Mouse (Mus musculus) frontal cortex, postnatal 10 days (tissue): ENCODE measurements at regions not wholly inside any gene's neighbourhood (a gene's known extent, or its start where the extent isn't known, plus 50 kb on each side); places are given as distances from the start of the nearest gene placed in this dataset.

ENCODE experiments used
- DNase-seq, 2 experiments: peaks; one replicate each; pipeline ENCODE4 v3.0.0; 2022; ENCODE audit warnings: low spot score in 2 of 2, mixed read lengths in 1 of 2

DNA sequence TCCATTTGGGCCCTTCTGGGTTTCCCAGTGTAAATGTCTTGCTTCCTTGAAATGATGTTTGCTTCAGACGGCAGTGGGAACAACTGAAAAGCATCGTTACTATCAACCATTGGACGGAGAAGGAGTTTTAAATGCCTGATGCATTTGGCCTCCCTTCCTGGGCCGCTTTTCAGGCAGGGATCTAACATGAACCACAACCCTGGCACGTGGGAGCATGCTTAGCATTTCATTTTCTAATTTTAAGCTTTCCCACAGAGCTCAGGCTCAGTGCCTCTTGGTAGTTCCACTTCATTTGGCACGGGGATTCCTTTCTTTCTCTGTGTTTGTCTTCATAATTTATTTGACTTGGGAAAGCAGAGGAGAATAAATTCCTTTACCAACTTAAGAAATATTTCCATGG lies 406.6 kb upstream of the Nbea start:
- peak in 1 of 2 experiments; percentile 6 for DNase-seq

DNA sequence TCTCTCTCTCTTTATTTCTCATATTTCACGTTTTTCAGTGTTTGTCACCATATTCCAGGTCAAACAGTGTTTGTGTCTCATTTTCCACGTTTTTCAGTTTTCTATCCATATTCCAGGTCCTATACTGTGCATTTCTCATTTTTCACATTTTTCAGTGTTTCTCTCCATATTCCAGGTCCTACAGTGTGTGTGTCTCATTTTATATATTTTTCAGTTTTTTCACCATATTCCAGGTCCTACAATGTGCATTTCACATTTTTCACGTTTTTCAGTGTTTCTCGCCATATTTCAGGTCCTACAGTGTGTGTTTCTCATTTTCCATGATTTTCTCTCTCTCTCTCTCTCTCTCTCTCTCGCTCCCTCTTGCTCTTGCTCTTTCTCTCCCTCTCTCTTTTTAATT lies 391.9 kb upstream of the Nbea start:
- no peak for DNase-seq

DNA sequence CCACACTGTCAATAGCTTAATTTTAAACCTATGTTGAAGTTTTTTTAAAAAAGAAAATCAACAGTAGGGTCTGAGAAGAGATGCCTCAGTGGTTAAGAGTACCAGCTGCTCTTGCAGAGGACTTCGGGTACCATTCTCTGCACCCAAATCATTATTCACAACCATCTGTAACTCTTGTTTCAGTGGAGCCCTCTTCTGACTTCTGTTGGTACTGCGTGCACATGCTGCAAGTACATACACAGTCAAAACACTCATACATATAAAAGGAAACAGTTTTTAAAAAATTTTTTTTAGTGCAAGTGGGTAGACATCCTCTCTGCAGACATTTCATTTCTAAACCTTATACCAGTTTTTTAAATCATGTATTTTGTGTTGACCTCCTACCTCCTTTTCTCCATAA lies 352.7 kb upstream of the Nbea start:
- no peak for DNase-seq

DNA sequence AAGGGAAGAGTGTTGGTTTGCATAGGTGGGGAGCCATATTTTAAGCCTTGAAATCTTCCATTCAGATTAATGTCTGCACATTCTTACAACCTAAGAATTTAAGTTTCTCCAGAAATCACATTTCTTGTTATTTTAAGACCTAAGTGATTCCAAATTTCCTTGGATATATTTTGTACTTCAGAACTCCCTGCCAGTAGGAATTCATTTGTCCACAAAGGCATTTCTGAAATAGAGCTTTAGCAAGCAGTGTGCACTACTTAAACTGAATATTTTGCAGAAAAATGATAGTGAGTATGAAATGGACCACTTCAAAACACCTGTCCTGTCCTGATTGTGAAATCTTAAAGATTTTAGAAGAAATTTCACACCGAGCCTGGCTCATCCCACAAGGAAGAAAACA lies 320.9 kb upstream of the Nbea start:
- DNase-seq: no peak

DNA sequence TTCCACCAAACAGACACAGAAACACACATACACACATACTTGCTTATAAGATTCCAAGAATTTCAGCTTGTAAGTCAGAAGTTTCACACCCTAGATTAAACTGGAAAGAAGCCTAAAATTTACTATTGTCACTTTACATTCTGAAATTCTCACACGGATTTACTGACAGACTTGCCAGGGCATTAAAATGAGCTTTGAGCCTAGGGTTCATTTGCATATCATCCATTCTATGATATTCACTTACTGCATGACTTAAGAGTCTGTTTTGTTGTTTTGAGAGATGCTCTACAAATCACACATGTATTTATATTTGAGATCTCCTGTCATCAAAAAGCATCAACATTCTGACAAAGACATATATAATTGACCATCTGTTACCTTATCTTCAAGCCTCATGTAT lies 315.8 kb upstream of the Nbea start:
- DNase-seq: no peak

DNA sequence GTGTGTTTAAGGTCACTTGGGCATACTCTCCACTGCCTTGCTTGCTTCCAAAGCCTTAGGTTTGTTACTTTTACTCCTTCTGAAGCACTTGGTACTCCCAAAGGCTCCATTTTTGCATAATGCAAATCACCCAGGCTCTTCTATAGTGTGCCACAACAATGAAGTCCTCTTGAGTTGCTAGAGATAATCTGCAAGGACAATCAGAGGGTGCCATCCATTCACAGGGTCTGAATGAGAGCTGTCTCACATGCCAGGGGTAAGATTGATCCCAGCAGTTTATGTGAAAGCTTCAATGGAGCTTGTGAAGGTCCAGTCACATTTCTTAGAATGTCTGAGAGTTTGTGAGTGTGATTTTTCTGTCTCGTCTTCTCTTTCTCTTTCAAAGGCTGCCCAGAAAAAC lies 310.4 kb upstream of the Nbea start:
- no peak for DNase-seq

DNA sequence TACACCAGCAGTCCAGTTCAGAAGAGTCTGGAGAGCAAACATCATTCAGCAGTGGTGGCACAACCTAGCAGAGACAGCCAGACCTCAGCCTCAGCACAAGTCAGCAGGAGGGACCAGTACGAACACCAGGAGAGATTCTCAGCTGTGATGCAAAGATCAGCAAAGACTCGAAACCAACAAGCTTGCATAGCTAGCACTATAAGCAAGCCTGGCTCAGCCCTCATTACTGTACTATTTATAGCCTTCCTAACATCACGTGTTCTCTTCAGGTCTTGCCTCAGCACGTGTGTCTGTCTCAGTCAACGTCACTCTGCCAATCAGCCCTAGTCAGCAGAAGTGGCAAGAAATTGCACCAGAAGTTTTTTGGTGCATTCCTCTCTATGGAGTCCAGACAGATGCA lies 305.7 kb upstream of the Nbea start:
- no peak for DNase-seq

DNA sequence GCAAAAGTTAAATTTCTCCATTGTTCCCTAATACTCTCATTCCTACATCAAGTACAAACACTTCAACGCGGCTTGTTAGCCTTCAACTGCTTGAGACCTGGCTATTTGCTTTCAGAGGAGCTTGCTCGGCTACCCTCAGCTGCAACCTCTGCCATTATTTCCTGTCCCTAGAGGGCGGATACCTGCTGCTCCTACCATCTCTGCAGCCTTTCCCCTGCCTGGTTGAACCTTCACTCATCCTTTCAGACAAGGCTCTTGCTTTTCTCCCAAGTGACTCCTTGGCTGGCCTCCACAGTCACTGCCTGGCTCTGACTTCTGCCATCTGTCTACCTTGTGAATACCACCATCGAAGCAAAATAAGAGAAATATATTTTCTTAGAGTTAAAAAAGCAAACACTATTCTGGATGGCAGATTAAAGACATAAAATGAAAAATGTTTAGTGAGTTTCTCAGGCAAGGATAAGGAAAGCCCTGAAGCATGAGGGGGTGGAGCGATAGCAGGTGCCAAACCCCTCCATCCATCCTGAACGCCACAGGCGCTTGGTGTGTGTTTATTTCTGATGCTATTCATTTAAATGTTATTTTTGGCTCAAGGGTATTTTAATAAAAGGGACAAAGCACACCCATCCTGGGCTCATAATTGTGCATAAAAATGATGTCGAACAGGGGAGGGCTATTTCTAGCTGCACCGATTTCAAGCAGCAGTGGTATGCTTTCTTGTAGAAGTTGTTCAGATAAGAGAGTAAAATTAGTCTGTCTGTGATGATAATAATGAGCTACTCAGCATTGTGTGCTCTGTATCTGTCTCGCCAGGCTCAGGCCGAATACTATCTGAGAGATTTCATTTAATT lies 302.3 kb upstream of the Nbea start:
- no peak for DNase-seq

DNA sequence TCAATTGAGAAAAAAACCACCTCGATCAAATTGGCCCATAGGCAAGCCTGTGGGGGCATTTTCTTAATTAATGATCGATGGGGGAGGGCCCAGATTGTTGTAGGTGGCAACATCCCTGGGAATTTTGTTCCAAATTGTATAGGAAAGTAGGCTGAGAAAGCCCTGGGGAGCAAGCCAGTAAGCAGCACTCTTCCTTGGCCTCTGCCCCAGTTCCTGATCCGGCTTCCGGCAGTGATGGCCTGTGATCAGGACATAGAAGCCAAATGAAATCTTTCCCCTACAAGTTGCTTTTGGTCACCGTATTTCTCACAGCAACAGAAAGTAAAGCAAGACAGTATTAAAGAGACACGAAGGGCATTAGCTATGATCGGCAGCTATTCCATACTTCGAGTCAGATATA lies 300.6 kb upstream of the Nbea start:
- DNase-seq: no peak

DNA sequence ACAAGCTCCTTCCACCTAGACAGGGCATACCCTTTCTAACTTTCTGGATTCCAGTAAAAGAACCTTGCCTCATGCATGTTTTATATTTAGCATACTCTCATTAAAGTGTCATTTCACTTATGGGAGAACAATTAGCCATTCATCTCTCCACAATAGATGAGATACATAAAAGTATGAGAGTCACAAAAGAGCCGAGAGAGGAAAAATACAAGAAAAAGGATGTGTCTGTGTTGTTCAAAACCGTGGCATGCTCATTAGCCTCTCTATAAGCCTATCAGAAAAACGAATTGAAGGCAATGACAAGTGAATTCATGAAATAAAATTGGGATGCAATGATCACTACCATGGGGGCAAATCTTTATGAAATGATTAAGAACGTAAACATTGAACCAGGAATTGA lies 299.9 kb upstream of the Nbea start:
- DNase-seq: no peak

DNA sequence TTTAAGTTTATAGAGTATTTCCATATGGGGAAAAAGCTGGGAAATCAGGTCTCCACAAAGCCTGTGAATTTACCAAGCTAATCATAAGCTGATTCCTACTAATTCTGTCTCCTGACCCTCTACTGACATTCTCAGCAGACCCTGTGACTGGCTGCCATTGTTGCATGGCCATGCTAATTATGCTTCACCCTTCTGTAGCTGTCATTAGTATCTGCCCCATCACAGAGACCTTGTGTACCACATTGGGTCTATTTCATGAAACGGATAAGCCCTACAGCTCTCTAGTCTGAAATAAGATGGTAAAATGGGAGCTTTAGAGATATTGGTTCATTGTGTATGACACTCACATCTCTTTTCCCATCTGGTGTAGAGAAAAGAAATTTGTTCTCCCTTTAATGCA lies 296.0 kb upstream of the Nbea start:
- DNase-seq: no peak

DNA sequence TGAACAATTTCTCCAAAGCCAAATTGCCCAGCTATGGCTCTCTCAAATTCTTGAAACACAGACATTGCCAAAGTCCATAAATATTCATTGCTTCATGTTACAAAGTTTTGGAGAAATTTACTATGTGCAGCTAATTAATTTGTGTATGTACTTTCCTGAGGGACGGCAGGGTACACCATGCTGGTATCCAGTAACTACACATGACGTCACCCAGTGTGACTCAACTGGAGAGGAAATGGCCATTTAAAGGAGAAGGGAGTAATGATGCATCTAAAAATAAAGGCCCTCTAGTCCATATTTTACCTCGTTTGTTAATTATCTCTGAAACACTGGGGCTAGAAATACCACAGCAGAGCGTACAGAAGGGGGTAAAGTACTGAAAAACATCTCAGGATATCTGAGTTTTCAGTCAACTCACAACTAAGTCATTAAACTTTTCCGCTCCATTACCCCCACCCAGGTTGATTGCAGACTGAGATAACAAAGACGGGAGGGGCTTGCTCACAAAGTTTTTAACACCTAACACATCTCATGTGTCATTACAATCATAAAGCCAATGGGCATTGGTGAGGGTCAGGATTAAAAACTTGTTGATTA lies 295.1 kb upstream of the Nbea start:
- DNase-seq: no peak

DNA sequence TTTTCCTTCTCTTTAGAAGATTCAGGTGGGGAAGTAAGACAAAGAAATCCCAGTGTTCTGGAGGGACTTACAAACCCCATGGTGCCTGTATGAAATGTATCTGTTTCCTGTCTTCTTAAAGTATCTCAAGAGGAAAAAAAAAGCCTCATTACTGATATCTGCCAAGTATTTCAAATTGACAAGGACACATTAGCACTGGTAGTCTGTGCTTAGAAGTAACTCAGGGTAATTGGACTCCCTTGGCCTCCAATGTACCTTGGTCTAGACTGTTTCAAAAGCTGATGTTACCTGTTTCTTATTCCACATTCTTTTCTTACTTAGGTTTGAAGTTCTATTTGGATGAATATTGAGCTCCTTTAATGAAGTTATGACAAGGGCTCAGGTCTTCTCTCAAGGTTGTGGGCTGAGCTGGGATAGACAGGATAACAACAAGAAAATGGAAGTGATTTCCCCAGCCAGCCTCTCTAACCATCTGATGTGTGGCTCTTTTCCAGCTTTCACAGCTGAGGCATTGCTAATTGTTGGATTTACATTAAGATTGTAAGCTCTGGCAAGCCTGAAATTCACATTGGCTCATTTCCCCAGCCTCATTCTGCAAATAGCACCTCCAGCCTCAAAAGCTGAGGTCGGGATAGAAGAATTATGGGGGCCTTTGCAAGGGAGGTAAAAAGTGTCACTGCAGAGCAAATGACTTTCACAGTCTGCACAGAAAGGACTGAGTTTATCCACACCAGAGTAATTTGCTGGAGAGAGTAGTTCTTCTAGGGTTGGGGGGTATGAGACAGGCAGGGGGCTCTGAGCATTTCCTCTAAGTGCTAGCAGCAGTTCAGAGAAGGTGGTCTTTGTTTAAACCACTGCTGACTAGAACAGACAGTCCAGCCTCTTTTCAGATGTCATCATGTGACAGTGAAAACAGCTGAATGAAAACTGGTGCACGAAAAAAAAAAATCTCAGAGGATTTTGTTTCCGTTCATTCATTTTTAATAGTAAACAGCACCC lies 292.3 kb upstream of the Nbea start:
- DNase-seq: peak; percentile 9 to 16

DNA sequence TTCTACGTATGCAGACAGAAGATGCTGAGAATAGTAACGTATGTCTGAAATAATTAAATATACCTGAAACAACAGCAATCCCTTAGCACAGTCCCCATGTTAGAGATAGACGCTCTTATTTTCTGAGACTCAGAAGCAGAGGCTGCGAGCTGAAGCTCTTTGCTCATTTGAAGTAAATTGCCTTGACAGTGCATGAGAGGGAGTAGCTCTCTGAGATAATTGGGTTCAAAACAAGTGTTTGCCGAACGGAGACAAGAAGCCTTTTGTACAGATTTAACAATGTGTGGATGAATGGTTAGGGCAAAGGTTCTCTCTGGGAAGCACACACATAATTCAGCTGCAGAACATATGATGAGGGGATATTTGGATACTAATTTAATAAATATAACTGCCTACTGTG lies 289.1 kb upstream of the Nbea start:
- DNase-seq: no peak

DNA sequence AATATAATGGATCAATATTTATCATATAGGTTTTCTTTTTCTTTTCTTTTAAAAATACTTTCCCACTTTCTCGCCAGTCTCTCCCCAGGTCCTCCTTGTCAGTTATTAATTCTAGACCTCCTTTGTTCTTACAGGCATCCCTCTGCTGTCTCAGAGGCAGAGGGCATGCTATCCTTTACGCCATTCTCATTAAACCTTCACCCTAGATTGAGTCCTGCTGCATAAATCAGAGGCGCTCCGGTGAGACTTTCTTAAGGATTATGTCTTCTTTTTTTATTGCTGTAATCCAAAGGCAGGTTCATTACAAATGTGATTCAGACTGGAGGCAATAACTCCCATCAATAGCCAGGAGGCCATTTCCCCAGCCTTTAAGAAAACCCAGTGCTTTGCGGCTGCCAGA lies 288.3 kb upstream of the Nbea start:
- DNase-seq: no peak

DNA sequence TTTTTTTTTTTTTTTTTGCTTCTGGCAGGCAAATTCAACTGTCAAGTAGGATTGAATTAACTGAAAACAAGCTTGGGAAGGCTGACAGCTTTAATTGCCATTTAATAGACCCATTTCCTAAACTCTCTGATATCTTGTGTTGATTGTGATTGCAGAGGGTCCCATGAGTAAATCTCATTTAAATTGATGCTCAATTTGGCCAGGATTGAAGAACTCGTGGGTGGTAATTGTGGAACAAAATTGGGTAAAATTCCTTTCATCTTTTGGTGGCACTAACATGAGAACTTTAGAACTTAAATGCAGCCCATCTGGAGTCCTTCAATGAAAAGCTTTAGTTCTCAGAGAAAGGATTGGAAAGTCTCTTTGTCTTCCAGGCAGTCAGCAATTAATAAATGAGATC lies 287.7 kb upstream of the Nbea start:
- DNase-seq: no peak

DNA sequence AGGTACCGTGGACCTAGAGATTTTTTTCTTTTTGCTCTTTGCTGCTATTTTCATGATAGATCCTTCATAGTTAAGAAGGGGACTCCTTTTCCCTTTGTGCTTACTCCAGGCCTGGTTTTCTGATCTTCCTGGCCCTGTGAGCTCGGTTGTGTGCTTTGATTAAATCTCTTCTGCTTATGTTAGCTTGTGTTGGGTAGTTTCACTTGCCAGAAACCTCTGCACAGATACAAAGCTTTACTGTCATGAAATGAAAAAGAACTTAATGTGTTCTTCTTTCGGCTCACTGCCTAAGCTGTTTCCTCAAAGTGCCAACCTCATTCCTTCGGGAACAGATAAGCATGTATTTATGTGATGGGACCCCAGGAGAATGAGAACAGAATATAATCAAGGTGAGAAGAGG lies 274.1 kb upstream of the Nbea start:
- no peak for DNase-seq

DNA sequence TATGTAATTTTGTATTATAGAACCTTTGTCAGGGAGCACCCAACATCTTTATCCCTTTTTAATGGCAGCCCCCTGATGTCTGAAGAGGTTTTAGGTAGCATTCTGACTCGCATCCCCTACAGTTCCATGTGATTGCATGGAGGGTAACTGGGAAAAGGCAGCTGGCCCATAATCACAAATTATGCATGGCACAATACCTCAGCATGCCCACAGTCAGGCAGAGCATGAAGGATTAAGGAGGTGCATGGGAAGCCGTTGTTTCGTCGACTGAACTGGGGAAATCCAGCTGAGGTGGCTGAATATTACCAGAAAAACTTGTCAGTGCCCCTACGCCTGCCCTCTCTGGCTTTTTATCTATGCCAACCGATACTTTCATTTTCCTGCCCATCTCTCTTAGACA lies 272.8 kb upstream of the Nbea start:
- no peak for DNase-seq

DNA sequence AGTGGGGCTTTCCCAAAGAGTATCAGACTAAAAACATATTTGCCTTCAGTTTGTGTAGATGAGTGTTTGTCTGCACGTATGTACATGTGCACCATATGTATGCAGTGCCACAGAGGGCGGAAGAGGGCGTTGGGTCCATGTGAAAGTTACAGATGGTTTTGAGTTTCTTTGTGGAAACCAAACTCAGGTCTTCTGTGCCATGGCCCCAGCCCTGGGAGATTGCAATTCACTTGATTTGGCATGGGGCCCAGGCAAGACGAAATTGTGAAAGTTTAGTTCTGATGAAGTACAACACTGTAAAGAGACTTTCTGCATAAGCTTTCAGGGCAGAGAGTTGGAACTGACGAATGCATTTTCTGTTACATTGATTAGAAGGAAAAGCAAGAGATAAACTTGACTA lies 255.4 kb upstream of the Nbea start:
- no peak for DNase-seq

DNA sequence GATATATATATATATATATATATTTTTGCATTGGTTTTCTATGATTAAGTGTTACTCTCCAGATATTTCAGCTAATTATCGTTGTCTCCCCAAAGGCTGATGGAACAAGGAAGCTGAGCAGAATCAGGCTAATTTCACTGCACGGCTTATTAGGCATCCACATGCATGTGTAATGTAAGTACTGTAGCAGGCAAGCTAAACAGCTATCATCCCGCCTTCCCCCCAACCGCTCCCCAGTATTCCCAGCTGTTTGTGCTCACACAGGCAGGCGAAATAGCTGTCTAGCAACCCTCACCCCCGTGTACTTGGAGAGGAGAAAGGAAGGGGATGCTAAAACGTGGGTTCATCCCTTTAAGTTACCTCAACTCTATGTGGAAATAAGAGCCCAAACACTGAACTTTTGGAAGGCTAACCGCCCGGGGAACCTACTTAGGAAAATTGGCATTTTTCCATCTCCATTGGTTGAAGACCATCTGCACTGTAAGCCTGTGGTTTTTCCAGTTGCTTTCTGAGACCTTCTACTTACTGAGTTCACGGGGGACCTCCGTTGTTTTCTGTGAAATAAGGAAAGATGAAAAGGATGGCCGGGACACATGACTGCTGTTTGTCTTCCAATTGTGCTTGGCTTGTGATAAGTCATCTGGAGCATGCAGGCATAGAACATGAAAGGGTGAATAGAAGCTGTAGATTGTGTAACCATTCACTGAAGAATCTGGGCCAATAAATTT lies 254.7 kb upstream of the Nbea start:
- no peak for DNase-seq

DNA sequence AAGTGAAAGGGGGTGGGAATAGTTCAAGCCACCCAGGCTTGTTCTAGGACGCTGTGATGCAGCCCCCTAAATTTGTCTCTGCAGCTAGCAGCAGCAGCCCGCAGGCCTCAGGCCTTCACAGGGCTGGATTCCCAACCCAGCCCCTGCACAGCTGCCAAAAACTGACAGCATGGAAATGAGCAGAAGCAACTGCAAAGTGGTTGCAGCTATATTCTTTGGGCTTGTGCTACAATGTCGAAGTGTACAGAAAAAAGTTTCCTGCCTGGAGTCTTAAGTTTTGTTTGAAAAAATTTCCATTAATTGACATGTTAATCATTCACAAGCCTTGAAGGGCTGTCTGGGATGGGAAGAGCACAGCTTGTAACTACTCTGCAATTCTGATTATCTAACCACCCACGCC lies 253.6 kb upstream of the Nbea start:
- DNase-seq: peak in 1 of 2 experiments; percentile 18

DNA sequence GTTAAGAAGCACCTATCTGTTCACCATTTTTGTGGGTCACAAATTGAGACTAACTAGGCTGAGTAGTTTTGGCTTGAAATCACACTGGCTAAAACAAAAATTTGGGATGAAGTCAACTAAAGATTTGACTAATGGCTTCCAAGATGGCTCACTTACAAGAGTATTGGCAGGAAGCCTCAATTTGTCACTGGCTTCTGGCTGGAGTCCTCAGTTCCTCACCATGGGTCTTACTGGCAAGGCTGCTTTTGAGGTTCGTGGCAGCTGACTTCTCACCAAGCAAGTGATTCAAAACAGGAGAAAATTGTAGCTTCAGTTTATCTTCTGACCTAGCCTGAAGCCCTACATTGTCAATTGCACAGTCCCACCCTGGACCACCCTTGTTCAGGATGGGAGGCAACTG lies 250.0 kb upstream of the Nbea start:
- no peak for DNase-seq
